10 mouse cellular contexts compared by ENCODE assay signal in genomic region chr16:78452303-78452702, GRCm38 (mm10).
A peak's percentile ranks its signal among the peaks of the same experiment; 100 is the strongest.
DNase-seq lines count a peak whose midpoint lies in the region; ATAC-seq and TF ChIP-seq lines count a peak whose summit lies in the region.
"Had no signal": no experiment of that assay in that cellular context is flagged by ENCODE, and none has a peak within 500 bp of the region (broad histone marks: within the 10 kb centered on the region; RNA-seq: fewer than 3 reads in every experiment).

No protein-coding gene starts in this region.

- 0 out of 2 replicates have a peak overlapping the region, but pooled peaks have one; percentile 6 for H3K4me2 ChIP-seq in heart, embryonic 13.5 days
- H3K4me2 ChIP-seq: limb, embryonic 13.5 days had no signal

- H3K9ac ChIP-seq in heart, embryonic 13.5 days, result no peak overlapping the region
- H3K9ac ChIP-seq: limb, embryonic 13.5 days had no signal

- no peaks in the 10 kb centered on the region for H3K36me3 ChIP-seq in heart, embryonic 13.5 days
- no peaks in the 10 kb centered on the region for H3K36me3 ChIP-seq in small intestine, adult 2 months (ENCODE audit: control insufficient read depth, insufficient read depth, low read length)
- H3K36me3 ChIP-seq: G1E; limb, embryonic 13.5 days had no signal

- peaks cover 4% of the 10 kb centered on the region; the same call in 1 of the 2 replicates for H3K9me3 ChIP-seq in heart, embryonic 13.5 days

- no peak for ATAC-seq in heart, embryonic 13.5 days (ENCODE audit: extremely low read depth, insufficient number of reproducible peaks, low FRiP score, low TSS enrichment)

- TF ChIP-seq POLR2A in small intestine, adult 2 months (IDR thresholded peaks at IDR 0.05; ENCODE audit: low read depth, low read length), result no peak

- peak; percentile 60; the same call in 1 of the 2 replicates for TF ChIP-seq CTCF in small intestine, adult 2 months (IDR thresholded peaks at IDR 0.05; ENCODE audit: extremely low read depth, insufficient read length, insufficient replicate concordance, low read depth, low read length)

- no peaks in the 10 kb centered on the region for H3K4me1 ChIP-seq in heart, embryonic 13.5 days
- H3K4me1 ChIP-seq in small intestine, adult 2 months (ENCODE audit: control insufficient read depth, insufficient read depth, insufficient read length, low read length), result no peaks in the 10 kb centered on the region
- H3K4me1 ChIP-seq: limb, embryonic 13.5 days had no signal

- H3K27ac ChIP-seq in heart, embryonic 13.5 days (replicated peaks), result no peak overlapping the region
- no peak overlapping the region for H3K27ac ChIP-seq in small intestine, adult 2 months (ENCODE audit: insufficient read depth, low read depth, low read length)
- H3K27ac ChIP-seq: limb, embryonic 13.5 days had no signal

- 8% methylated on average over 10 of the region's 10 CpGs for WGBS in heart, embryonic 13.5 days
- 4% methylated on average over 10 of the region's 10 CpGs for WGBS in small intestine, adult 2 months

- DNase-seq in adrenal gland, postnatal 36 days, result peak; percentile 40 to 59
- no peak for DNase-seq in adrenal gland, adult 18-20 months (ENCODE audit: low spot score in 2 of 2)
- peak; percentile 42 for DNase-seq in ovary, postnatal 14 days (ENCODE audit: low spot score)
- no peak for DNase-seq in ovary, adult 18-20 months (ENCODE audit: low spot score)
- peak; percentile 16 for DNase-seq in cerebellum, adult 8-10 months
- DNase-seq in lung, adult 18-20 months, result peak; percentile 16 to 69

- H3K4me3 ChIP-seq in heart, embryonic 13.5 days, result no peak overlapping the region
- H3K4me3 ChIP-seq in small intestine, adult 2 months (ENCODE audit: low read depth, low read length), result no peak overlapping the region
- H3K4me3 ChIP-seq: limb, embryonic 13.5 days had no signal

- no peaks in the 10 kb centered on the region for H3K27me3 ChIP-seq in heart, embryonic 13.5 days (replicated peaks)
- no peaks in the 10 kb centered on the region for H3K27me3 ChIP-seq in small intestine, adult 2 months (ENCODE audit: control insufficient read depth, insufficient read depth, low read length)

Comparison
In these comparisons a context has a peak if more than half of its experiments do, and no peak if none do; other contexts are left out.
1. DNase-seq: peak in adrenal gland, postnatal 36 days (2 of 2), ovary, postnatal 14 days (single experiment), cerebellum, adult 8-10 months (single experiment) and lung, adult 18-20 months (2 of 2); none in adrenal gland, adult 18-20 months (0 of 2) and ovary, adult 18-20 months (single experiment).